Mouse (Mus musculus) myocyte (in vitro differentiated cells): ENCODE measurements around the gene Glipr1l1.
"Not testable (repeated sequence)": the region's sequence is repeated elsewhere in the genome, so short reads cannot be mapped to it uniquely, and the experiment has no call there.

Experiments
- MYOD1 ChIP-seq, 3 experiments: IDR thresholded peaks; one replicate each; pipeline ENCODE4 v1.6.1; 2011; ENCODE audit warnings: control low read depth in 2 of 3, low read depth in 2 of 3, mild to moderate bottlenecking in 2 of 3, moderate library complexity in 1 of 3; ENCODE audit not compliant: insufficient read length in 2 of 3, control insufficient read depth in 1 of 3
- MYOG ChIP-seq, 3 experiments: IDR thresholded peaks; one replicate each; pipeline ENCODE4 v1.6.1; 2011; ENCODE audit warnings: control low read depth in 2 of 3, low read depth in 2 of 3, mild to moderate bottlenecking in 2 of 3; ENCODE audit not compliant: insufficient read length in 2 of 3, control insufficient read depth in 1 of 3, insufficient read depth in 1 of 3
- POLR2A ChIP-seq: IDR thresholded peaks from one replicate; pipeline ENCODE4 v1.6.1; 2011; ENCODE audit warnings: low read depth, mild to moderate bottlenecking, control low read depth, moderate library complexity; ENCODE audit not compliant: insufficient read length
- POLR2AphosphoS2 ChIP-seq: IDR thresholded peaks from one replicate; pipeline ENCODE4 v1.6.1; 2011; ENCODE audit warnings: low read depth, control low read depth; ENCODE audit not compliant: insufficient read length
- SRF ChIP-seq: IDR thresholded peaks from one replicate; pipeline ENCODE4 v1.6.1; 2011; ENCODE audit warnings: low read depth; ENCODE audit not compliant: control insufficient read depth, insufficient read length
- TCF12 ChIP-seq: IDR thresholded peaks from one replicate; pipeline ENCODE4 v1.6.1; 2011; ENCODE audit warnings: mild to moderate bottlenecking, control low read depth; ENCODE audit not compliant: poor library complexity, insufficient read depth, severe bottlenecking
- USF1 ChIP-seq: IDR thresholded peaks from one replicate; pipeline ENCODE4 v1.6.1; 2011; ENCODE audit warnings: low read depth, mild to moderate bottlenecking, control low read depth, moderate library complexity

- not testable (repeated sequence) for TF ChIP-seq POLR2A; MYOD1 (IDR thresholded peaks at IDR 0.05; ENCODE audit: control insufficient read depth in 1 of 3, insufficient read length in 2 of 3, low read depth in 2 of 3); MYOG (IDR thresholded peaks at IDR 0.05; ENCODE audit: control insufficient read depth in 1 of 3, insufficient read depth in 1 of 3, insufficient read length in 2 of 3, low read depth in 2 of 3); TCF12; USF1; POLR2AphosphoS2; SRF
These were observed 45.8 kb downstream of the Glipr1l1 start for GRCm38 (mm10) chr10:112105785-112106184.
